Mouse (Mus musculus): ENCODE measurements around the gene Catsperd. TPM values are rescaled to one million over a fixed set of nuclear protein-coding genes. Genes with fewer than 3 reads are reported as not detected.

The Catsperd gene
- total and polyA plus RNA-seq, 3 experiments, result 1.1 to 6.6 (median 1.9) TPM

Other genes with a start within 250 kb of the Catsperd start
- 100 to 1,000 TPM; 149 to 249 TPM for gene Ptprs, start 151.7 kb upstream of the Catsperd start, total RNA-seq (2021)
- gene Ptprs, start 151.7 kb upstream of the Catsperd start, polyA plus RNA-seq (2012; rRNA removed), result 573 and 605 TPM in 2 replicates
- not detected for gene Znrf4, start 115.7 kb upstream of the Catsperd start, total RNA-seq (2021)
- not detected in 2 replicates for gene Znrf4, start 115.7 kb upstream of the Catsperd start, polyA plus RNA-seq (2012; rRNA removed)
- gene Gm20219, start 73.8 kb upstream of the Catsperd start, total RNA-seq (2021), result under 1 TPM; 0.31 to 0.98 TPM
- gene Gm20219, start 73.8 kb upstream of the Catsperd start, polyA plus RNA-seq (2012; rRNA removed), result 2.6 and 3.0 TPM in 2 replicates
- gene Safb2, start 43.6 kb upstream of the Catsperd start, total RNA-seq (2021), result 100 to 1,000 TPM in 1 of 2 experiments, 10 to 100 TPM in 1; 82.8 to 119 TPM
- 65.4 and 89.2 TPM in 2 replicates for gene Safb2, start 43.6 kb upstream of the Catsperd start, polyA plus RNA-seq (2012; rRNA removed)
- 100 to 1,000 TPM in 1 of 2 experiments, 10 to 100 TPM in 1; 87.4 to 126 TPM for gene Safb, start 43.3 kb upstream of the Catsperd start, total RNA-seq (2021)
- 77.8 and 121 TPM in 2 replicates for gene Safb, start 43.3 kb upstream of the Catsperd start, polyA plus RNA-seq (2012; rRNA removed)
- 100 to 1,000 TPM; 317 to 361 TPM for gene 2410015M20Rik, start 18.4 kb upstream of the Catsperd start, total RNA-seq (2021)
- 98.0 and 117 TPM in 2 replicates for gene 2410015M20Rik, start 18.4 kb upstream of the Catsperd start, polyA plus RNA-seq (2012; rRNA removed)
- gene Rpl36, start 14.7 kb upstream of the Catsperd start, total RNA-seq (2021), result 100 to 1,000 TPM; 720 to 828 TPM
- 1,273 and 1,721 TPM in 2 replicates for gene Rpl36, start 14.7 kb upstream of the Catsperd start, polyA plus RNA-seq (2012; rRNA removed)
- 100 to 1,000 TPM; 549 to 571 TPM for gene Lonp1, start 1.3 kb upstream of the Catsperd start, total RNA-seq (2021)
- 447 and 560 TPM in 2 replicates for gene Lonp1, start 1.3 kb upstream of the Catsperd start, polyA plus RNA-seq (2012; rRNA removed)
- gene Ranbp3, start 45.2 kb downstream of the Catsperd start, total RNA-seq (2021), result 10 to 100 TPM; 64.3 to 77.8 TPM
- gene Ranbp3, start 45.2 kb downstream of the Catsperd start, polyA plus RNA-seq (2012; rRNA removed), result 82.4 and 97.1 TPM in 2 replicates
- gene Ndufa11, start 89.6 kb downstream of the Catsperd start, total RNA-seq (2021), result 100 to 1,000 TPM; 263 to 339 TPM
- 862 and 877 TPM in 2 replicates for gene Ndufa11, start 89.6 kb downstream of the Catsperd start, polyA plus RNA-seq (2012; rRNA removed)
- gene Vmac, start 89.9 kb downstream of the Catsperd start, total RNA-seq (2021), result 10 to 100 TPM; 26.8 to 31.6 TPM
- gene Vmac, start 89.9 kb downstream of the Catsperd start, polyA plus RNA-seq (2012; rRNA removed), result 50.2 and 57.3 TPM in 2 replicates
- gene Nrtn, start 129.4 kb downstream of the Catsperd start, total RNA-seq (2021), result 1 to 10 TPM; 3.2 to 3.9 TPM
- 53.9 and 64.0 TPM in 2 replicates for gene Nrtn, start 129.4 kb downstream of the Catsperd start, polyA plus RNA-seq (2012; rRNA removed)
- 10 to 100 TPM; 30.0 to 36.2 TPM for gene Dus3l, start 136.6 kb downstream of the Catsperd start, total RNA-seq (2021)
- 104 and 121 TPM in 2 replicates for gene Dus3l, start 136.6 kb downstream of the Catsperd start, polyA plus RNA-seq (2012; rRNA removed)
- under 1 TPM; 0.43 to 0.73 TPM for gene Prr22, start 142.1 kb downstream of the Catsperd start, total RNA-seq (2021)
- gene Prr22, start 142.1 kb downstream of the Catsperd start, polyA plus RNA-seq (2012; rRNA removed), result 4.7 and 5.6 TPM in 2 replicates
- 1 to 10 TPM; 5.7 to 7.8 TPM for gene Rfx2, start 202.9 kb downstream of the Catsperd start, total RNA-seq (2021)
- 12.3 and 13.4 TPM in 2 replicates for gene Rfx2, start 202.9 kb downstream of the Catsperd start, polyA plus RNA-seq (2012; rRNA removed)
- under 1 TPM; 0.20 to 0.59 TPM for gene Acsbg2, start 246.3 kb downstream of the Catsperd start, total RNA-seq (2021)
- gene Acsbg2, start 246.3 kb downstream of the Catsperd start, polyA plus RNA-seq (2012; rRNA removed), result 0.09 and 0.11 TPM in 2 replicates
- gene 1700061G19Rik, start 247.3 kb downstream of the Catsperd start, total RNA-seq (2021), result 1 to 10 TPM; 2.7 to 5.1 TPM
- gene 1700061G19Rik, start 247.3 kb downstream of the Catsperd start, polyA plus RNA-seq (2012; rRNA removed), result 0.07 and 0.13 TPM in 2 replicates